Mouse (Mus musculus): Measurements from ENCODE around the gene Tm7sf3. TPM values are rescaled to one million over a fixed set of nuclear protein-coding genes. Genes with fewer than 3 reads are reported as not detected.

Tm7sf3 gene
- total RNA-seq, 4 experiments from 2014 or later = 15.7 to 16.7 (median 15.9) TPM

- DNase-seq (ENCODE audit: low spot score) = no peak
Measured at GRCm38 (mm10) chr6:146660591-146660990, 18.0 kb upstream of the Tm7sf3 start.

- DNase-seq (ENCODE audit: low spot score) = no peak
Measured at GRCm38 (mm10) chr6:146653197-146653596, 10.6 kb upstream of the Tm7sf3 start.

- DNase-seq (ENCODE audit: low spot score) = no peak
Measured at GRCm38 (mm10) chr6:146651431-146651830, 8.8 kb upstream of the Tm7sf3 start.

GRCm38 (mm10) chr6:146650013-146650412 lies 7.4 kb upstream of the Tm7sf3 start:
- DNase-seq (ENCODE audit: low spot score) = no peak

GRCm38 (mm10) chr6:146643184-146643570 lies 553 bp upstream of the Tm7sf3 start:
- DNase-seq (ENCODE audit: low spot score) = no peak

GRCm38 (mm10) chr6:146641621-146642210 lies 908 bp downstream of the Tm7sf3 start:
- no peak for DNase-seq (ENCODE audit: low spot score)

GRCm38 (mm10) chr6:146640991-146641390 lies 1.6 kb downstream of the Tm7sf3 start:
- DNase-seq (ENCODE audit: low spot score) = no peak

GRCm38 (mm10) chr6:146640068-146640965 lies 2.3 kb downstream of the Tm7sf3 start:
- DNase-seq (ENCODE audit: low spot score) = no peak

GRCm38 (mm10) chr6:146636482-146636881 lies 6.1 kb downstream of the Tm7sf3 start:
- no peak for DNase-seq (ENCODE audit: low spot score)

- no peak for DNase-seq (ENCODE audit: low spot score)
Measured at GRCm38 (mm10) chr6:146634759-146635606, 7.6 kb downstream of the Tm7sf3 start.

- DNase-seq (ENCODE audit: low spot score) = peak; percentile 39
Measured at GRCm38 (mm10) chr6:146634015-146634722, 8.5 kb downstream of the Tm7sf3 start.

GRCm38 (mm10) chr6:146633629-146634014 lies 9.0 kb downstream of the Tm7sf3 start:
- DNase-seq (ENCODE audit: low spot score) = peak; percentile 31

- DNase-seq (ENCODE audit: low spot score) = no peak
Measured at GRCm38 (mm10) chr6:146633097-146633496, 9.5 kb downstream of the Tm7sf3 start.

GRCm38 (mm10) chr6:146632403-146632802 lies 10.2 kb downstream of the Tm7sf3 start:
- no peak for DNase-seq (ENCODE audit: low spot score)

GRCm38 (mm10) chr6:146631847-146632246 lies 10.8 kb downstream of the Tm7sf3 start:
- DNase-seq (ENCODE audit: low spot score) = no peak

GRCm38 (mm10) chr6:146630961-146631360 lies 11.7 kb downstream of the Tm7sf3 start:
- DNase-seq (ENCODE audit: low spot score) = no peak

- DNase-seq (ENCODE audit: low spot score) = no peak
Measured at GRCm38 (mm10) chr6:146629781-146630756, 12.6 kb downstream of the Tm7sf3 start.

- no peak for DNase-seq (ENCODE audit: low spot score)
Measured at GRCm38 (mm10) chr6:146628123-146628522, 14.5 kb downstream of the Tm7sf3 start.

GRCm38 (mm10) chr6:146616670-146617069 lies 26.0 kb downstream of the Tm7sf3 start:
- DNase-seq (ENCODE audit: low spot score) = no peak

- DNase-seq (ENCODE audit: low spot score) = no peak
Measured at GRCm38 (mm10) chr6:146615891-146616290, 26.7 kb downstream of the Tm7sf3 start.
